Mouse (Mus musculus) erythroblast, embryonic 14.5 days (primary cell): ENCODE data around the gene Fbxl13.

Experiments used
- GATA1 ChIP-seq: IDR thresholded peaks from 2 replicates; pipeline ENCODE4 v1.6.1; 2012; ENCODE audit warnings: low read length, inconsistent platforms, mixed read lengths
- TAL1 ChIP-seq: IDR thresholded peaks from 3 replicates; pipeline ENCODE4 v1.6.1; 2012; ENCODE audit warnings: low read length, inconsistent platforms, mixed read lengths

- TF ChIP-seq GATA1, result no peak
- TF ChIP-seq TAL1, result no peak
These were observed 144.5 kb downstream of the Fbxl13 start for GRCm38 (mm10) chr5:21500941-21501340.
